Mouse (Mus musculus): ENCODE data around the gene Xpo6.

Xpo6 gene

GRCm38 (mm10) chr7:126080949-126081654, 119.2 kb downstream of the Xpo6 start:
- no peak for DNase-seq (ENCODE audit: low read depth, low spot score)

- DNase-seq (ENCODE audit: low read depth, low spot score), result no peak
Observed at GRCm38 (mm10) chr7:126076935-126077334, 123.4 kb downstream of the Xpo6 start.

GRCm38 (mm10) chr7:126075058-126075457, 125.2 kb downstream of the Xpo6 start:
- DNase-seq (ENCODE audit: low read depth, low spot score), result no peak

GRCm38 (mm10) chr7:126070321-126070720, 130.0 kb downstream of the Xpo6 start:
- DNase-seq (ENCODE audit: low read depth, low spot score), result no peak

GRCm38 (mm10) chr7:126066777-126067176, 133.5 kb downstream of the Xpo6 start:
- DNase-seq (ENCODE audit: low read depth, low spot score), result no peak

GRCm38 (mm10) chr7:126065243-126065876, 134.9 kb downstream of the Xpo6 start:
- no peak for DNase-seq (ENCODE audit: low read depth, low spot score)

- DNase-seq (ENCODE audit: low read depth, low spot score), result no peak
Observed at GRCm38 (mm10) chr7:126062228-126062627, 138.1 kb downstream of the Xpo6 start.

GRCm38 (mm10) chr7:126058918-126059317, 141.4 kb downstream of the Xpo6 start:
- DNase-seq (ENCODE audit: low read depth, low spot score), result no peak

GRCm38 (mm10) chr7:126057332-126057914, 142.9 kb downstream of the Xpo6 start:
- no peak for DNase-seq (ENCODE audit: low read depth, low spot score)

GRCm38 (mm10) chr7:126054574-126054973, 145.7 kb downstream of the Xpo6 start:
- DNase-seq (ENCODE audit: low read depth, low spot score), result no peak

GRCm38 (mm10) chr7:126053618-126054017, 146.7 kb downstream of the Xpo6 start:
- no peak for DNase-seq (ENCODE audit: low read depth, low spot score)

GRCm38 (mm10) chr7:126051910-126052309, 148.4 kb downstream of the Xpo6 start:
- no peak for DNase-seq (ENCODE audit: low read depth, low spot score)
